In genomic region chr15:101984746-101985145, GRCm38 (mm10) we compare ENCODE assay signal across 10 mouse cellular contexts. TPM values are rescaled to one million over a fixed set of nuclear protein-coding genes. Genes with fewer than 3 reads are reported as not detected.
DNase-seq lines count a peak whose midpoint lies in the region; ATAC-seq and TF ChIP-seq lines count a peak whose summit lies in the region.
"Had no signal": no experiment of that assay in that cellular context is flagged by ENCODE, and none has a peak within 500 bp of the region (broad histone marks: within the 10 kb centered on the region; RNA-seq: fewer than 3 reads in every experiment).

No protein-coding gene starts in this region.

- intact Hi-C loops in heart, postnatal 10 days (cut with DNase I), result loop anchor here (1.0 to 2.0 kb wide), 3 partner anchors 212 to 658 kb away; no protein-coding TSS in a partner anchor

- no peak for DNase-seq in heart, postnatal 10 days
- DNase-seq in midbrain, embryonic 10.5 days (ENCODE audit: low spot score), result no peak
- DNase-seq in cerebellum, adult 11 months, result no peak
- no peak for DNase-seq in embryo, embryonic 10.5 days (ENCODE audit: low spot score)
- DNase-seq in adrenal gland, adult 2 months, result no peak

- H3K9ac ChIP-seq in heart, embryonic 14.5 days (ENCODE audit: low read length), result no peak overlapping the region
- no peak overlapping the region for H3K9ac ChIP-seq in hindbrain, embryonic 12.5 days

- H3K36me3 ChIP-seq in heart, embryonic 14.5 days (ENCODE audit: control insufficient read depth, insufficient read depth, low read length), result no peaks in the 10 kb centered on the region
- no peaks in the 10 kb centered on the region for H3K36me3 ChIP-seq in hindbrain, embryonic 12.5 days
- no peaks in the 10 kb centered on the region for H3K36me3 ChIP-seq in midbrain, embryonic 10.5 days

- WGBS in heart, embryonic 14.5 days, result 12% methylated on average over 6 of the region's 6 CpGs
- 18% methylated on average over 6 of the region's 6 CpGs for WGBS in hindbrain, embryonic 12.5 days
- 29% methylated on average over 6 of the region's 6 CpGs for WGBS in midbrain, embryonic 10.5 days

- H3K4me2 ChIP-seq in heart, embryonic 14.5 days (ENCODE audit: low read length), result peak overlapping the region; percentile 61
- H3K4me2 ChIP-seq in hindbrain, embryonic 12.5 days (replicated peaks), result peak overlapping the region; percentile 21; the same call in 1 of the 2 replicates

- peaks cover 2 to 6% of the 10 kb centered on the region in 2 experiments; a peak in 2 of 4 replicates for H3K4me1 ChIP-seq in heart, embryonic 14.5 days (ENCODE audit: control insufficient read depth in 2 of 2, insufficient read depth in 2 of 2, low read length in 2 of 2)
- H3K4me1 ChIP-seq in cortical plate, adult 2 months (ENCODE audit: control insufficient read depth, insufficient read depth, low read length), result no peaks in the 10 kb centered on the region
- H3K4me1 ChIP-seq in hindbrain, embryonic 12.5 days, result peaks cover 3% of the 10 kb centered on the region
- peaks cover 20% of the 10 kb centered on the region for H3K4me1 ChIP-seq in midbrain, embryonic 10.5 days

- no peaks in the 10 kb centered on the region for H3K9me3 ChIP-seq in heart, embryonic 14.5 days (ENCODE audit: control insufficient read depth, low read length)
- H3K9me3 ChIP-seq in hindbrain, embryonic 12.5 days (replicated peaks), result no peaks in the 10 kb centered on the region
- no peaks in the 10 kb centered on the region for H3K9me3 ChIP-seq in midbrain, embryonic 10.5 days (replicated peaks)

- H3K27ac ChIP-seq in heart, embryonic 14.5 days (replicated peaks in 1 of 2; ENCODE audit: control insufficient read depth in 1 of 2, insufficient read depth in 1 of 2, low read depth in 2 of 2, low read length in 2 of 2), result no peak overlapping the region
- no peak overlapping the region for H3K27ac ChIP-seq in cortical plate, adult 2 months (ENCODE audit: insufficient read depth, low read length)
- no peak overlapping the region for H3K27ac ChIP-seq in hindbrain, embryonic 12.5 days
- H3K27ac ChIP-seq in midbrain, embryonic 10.5 days (replicated peaks), result peak overlapping the region; percentile 50

- no peak for TF ChIP-seq POLR2A in cortical plate, adult 2 months (IDR thresholded peaks at IDR 0.05; ENCODE audit: extremely low read depth, insufficient read depth, low read length)

- no peaks in the 10 kb centered on the region for H3K27me3 ChIP-seq in heart, embryonic 14.5 days (ENCODE audit: control insufficient read depth, insufficient read depth, low read length)
- peaks cover 15% of the 10 kb centered on the region for H3K27me3 ChIP-seq in hindbrain, embryonic 12.5 days
- no peaks in the 10 kb centered on the region; the same call in 1 of the 2 replicates for H3K27me3 ChIP-seq in midbrain, embryonic 10.5 days (ENCODE audit: low read depth, poor library complexity, severe bottlenecking)

- 0 out of 2 replicates have a peak, but pooled peaks have one; percentile 3 for TF ChIP-seq CTCF in cortical plate, adult 2 months (IDR thresholded peaks at IDR 0.05; ENCODE audit: extremely low read depth, insufficient read depth, low read length)

- ATAC-seq in heart, embryonic 14.5 days (ENCODE audit: insufficient number of reproducible peaks, insufficient read depth, low FRiP score, low read depth), result no peak
- no peak for ATAC-seq in hindbrain, embryonic 12.5 days (ENCODE audit: low FRiP score)

- no peak overlapping the region for H3K4me3 ChIP-seq in heart, embryonic 14.5 days (ENCODE audit: control insufficient read depth in 1 of 2, insufficient read depth in 1 of 2, low read depth in 1 of 2, low read length in 2 of 2)
- H3K4me3 ChIP-seq in cortical plate, adult 2 months (ENCODE audit: insufficient read depth, low read length), result no peak overlapping the region
- H3K4me3 ChIP-seq in hindbrain, embryonic 12.5 days, result no peak overlapping the region
- peak overlapping the region; percentile 20; the same call in 1 of the 2 replicates for H3K4me3 ChIP-seq in midbrain, embryonic 10.5 days

RNA-seq across cellular contexts. Expression of gene Krt8, which starts 19.5 kb away (rescaled TPM):
- polyA plus RNA-seq in heart, embryonic 14.5 days (2014; fragmentation: Nextera tagmentation; extraction: Ambion mirVana), result 8.6 and 11.9 TPM in 2 replicates
- 1 to 10 TPM; 3.5 to 4.8 TPM for total RNA-seq in heart, postnatal 10 days (2021)
- 0.25 TPM in 2 replicates for polyA plus RNA-seq in cortical plate, adult 2 months (2012; rRNA removed)
- polyA plus RNA-seq in hindbrain, embryonic 12.5 days (2016; fragmentation: Nextera tagmentation; extraction: Ambion mirVana), result 18.2 and 28.2 TPM in 2 replicates
- polyA plus RNA-seq in midbrain, embryonic 10.5 days (2016; fragmentation: Nextera tagmentation; extraction: Ambion mirVana), result 18.5 and 21.9 TPM in 2 replicates
- 1 to 10 TPM; 1.7 TPM for total RNA-seq in adrenal gland, adult 2 months (2021)
- 0.62 and 1.1 TPM in 2 replicates for polyA plus RNA-seq in adrenal gland, adult 2 months (2012; rRNA removed)

RNA-seq across cellular contexts. Expression of gene Krt78, which starts 30.7 kb away (rescaled TPM):
- polyA plus RNA-seq in heart, embryonic 14.5 days (2014; fragmentation: Nextera tagmentation; extraction: Ambion mirVana), result not detected in 2 replicates
- not detected for total RNA-seq in heart, postnatal 10 days (2021)
- polyA plus RNA-seq in cortical plate, adult 2 months (2012; rRNA removed), result 0.04 TPM in 1 of 2 replicates, not detected in the other
- polyA plus RNA-seq in hindbrain, embryonic 12.5 days (2016; fragmentation: Nextera tagmentation; extraction: Ambion mirVana), result not detected in 2 replicates
- not detected in 2 replicates for polyA plus RNA-seq in midbrain, embryonic 10.5 days (2016; fragmentation: Nextera tagmentation; extraction: Ambion mirVana)
- not detected for total RNA-seq in adrenal gland, adult 2 months (2021)
- polyA plus RNA-seq in adrenal gland, adult 2 months (2012; rRNA removed), result not detected in 2 replicates
- total RNA-seq: monocyte, adult 5-6 weeks had no signal
- polyA plus RNA-seq: frontal cortex, adult 2 months had no signal

RNA-seq across cellular contexts. Expression of gene Krt18, which starts 43.2 kb away (rescaled TPM):
- polyA plus RNA-seq in heart, embryonic 14.5 days (2014; fragmentation: Nextera tagmentation; extraction: Ambion mirVana), result 15.4 and 20.6 TPM in 2 replicates
- total RNA-seq in heart, postnatal 10 days (2021), result 1 to 10 TPM; 6.5 to 7.2 TPM
- polyA plus RNA-seq in cortical plate, adult 2 months (2012; rRNA removed), result 0.30 and 0.46 TPM in 2 replicates
- 19.8 and 30.0 TPM in 2 replicates for polyA plus RNA-seq in hindbrain, embryonic 12.5 days (2016; fragmentation: Nextera tagmentation; extraction: Ambion mirVana)
- polyA plus RNA-seq in midbrain, embryonic 10.5 days (2016; fragmentation: Nextera tagmentation; extraction: Ambion mirVana), result 11.4 and 21.0 TPM in 2 replicates
- 1 to 10 TPM; 1.6 to 2.5 TPM for total RNA-seq in adrenal gland, adult 2 months (2021)
- polyA plus RNA-seq in adrenal gland, adult 2 months (2012; rRNA removed), result 0.61 and 1.1 TPM in 2 replicates

RNA-seq across cellular contexts. Expression of gene Krt79, which starts 44.6 kb away (rescaled TPM):
- 0.51 and 0.63 TPM in 2 replicates for polyA plus RNA-seq in heart, embryonic 14.5 days (2014; fragmentation: Nextera tagmentation; extraction: Ambion mirVana)
- under 1 TPM; 0.36 to 0.40 TPM for total RNA-seq in heart, postnatal 10 days (2021)
- polyA plus RNA-seq in cortical plate, adult 2 months (2012; rRNA removed), result 0.04 TPM in 1 of 2 replicates, not detected in the other
- polyA plus RNA-seq in hindbrain, embryonic 12.5 days (2016; fragmentation: Nextera tagmentation; extraction: Ambion mirVana), result not detected in 2 replicates
- polyA plus RNA-seq in midbrain, embryonic 10.5 days (2016; fragmentation: Nextera tagmentation; extraction: Ambion mirVana), result 0.07 and 0.20 TPM in 2 replicates
- 1 to 10 TPM; 1.1 to 2.3 TPM for total RNA-seq in adrenal gland, adult 2 months (2021)
- 0.26 and 1.8 TPM in 2 replicates for polyA plus RNA-seq in adrenal gland, adult 2 months (2012; rRNA removed)
- total RNA-seq: monocyte, adult 5-6 weeks had no signal
- polyA plus RNA-seq: frontal cortex, adult 2 months had no signal
